Mouse (Mus musculus) right cerebral cortex, postnatal 10 days (tissue): Measurements from ENCODE around the gene Lman2l.

ENCODE experiments used
- DNase-seq, 2 experiments: peaks; one replicate each; pipeline ENCODE4 v3.0.0; 2021; ENCODE audit warnings: low spot score in 2 of 2

Gene Lman2l

GRCm38 (mm10) chr1:36458169-36458568, 13.1 kb upstream of the Lman2l start:
- no peak for DNase-seq

GRCm38 (mm10) chr1:36457388-36458014, 12.4 kb upstream of the Lman2l start:
- DNase-seq: no peak

- DNase-seq: no peak
Observed at GRCm38 (mm10) chr1:36454055-36454815, 9.2 kb upstream of the Lman2l start.

GRCm38 (mm10) chr1:36446841-36447240, 1.8 kb upstream of the Lman2l start:
- DNase-seq: no peak

GRCm38 (mm10) chr1:36446106-36446824, 1.2 kb upstream of the Lman2l start:
- DNase-seq: no peak

- DNase-seq: no peak
Observed at GRCm38 (mm10) chr1:36445508-36445907, 437 bp upstream of the Lman2l start.

- peak; percentile 36 to 65 for DNase-seq
Observed at GRCm38 (mm10) chr1:36441101-36441500, 4.0 kb downstream of the Lman2l start.

- DNase-seq: no peak
Observed at GRCm38 (mm10) chr1:36437223-36437622, 7.8 kb downstream of the Lman2l start.

GRCm38 (mm10) chr1:36436515-36436914, 8.6 kb downstream of the Lman2l start:
- DNase-seq: no peak

- DNase-seq: no peak
Observed at GRCm38 (mm10) chr1:36435071-36435470, 10.0 kb downstream of the Lman2l start.

- no peak for DNase-seq
Observed at GRCm38 (mm10) chr1:36433616-36434015, 11.5 kb downstream of the Lman2l start.

- no peak for DNase-seq
Observed at GRCm38 (mm10) chr1:36432999-36433398, 12.1 kb downstream of the Lman2l start.

GRCm38 (mm10) chr1:36429511-36429910, 15.6 kb downstream of the Lman2l start:
- no peak for DNase-seq

- no peak for DNase-seq
Observed at GRCm38 (mm10) chr1:36404531-36404930, 40.5 kb downstream of the Lman2l start.

GRCm38 (mm10) chr1:36401509-36401908, 43.6 kb downstream of the Lman2l start:
- DNase-seq: peak in 1 of 2 experiments; percentile 67

GRCm38 (mm10) chr1:36397041-36397440, 48.0 kb downstream of the Lman2l start:
- DNase-seq: no peak

GRCm38 (mm10) chr1:36379582-36379981, 65.5 kb downstream of the Lman2l start:
- no peak for DNase-seq

GRCm38 (mm10) chr1:36378880-36379279, 66.2 kb downstream of the Lman2l start:
- no peak for DNase-seq

GRCm38 (mm10) chr1:36371934-36372845, 72.9 kb downstream of the Lman2l start, which contains the start of gene Fer1l5:
Gene Fer1l5 (plus strand): TSS chr1:36372291.
- no peak for DNase-seq

GRCm38 (mm10) chr1:36370918-36371317, 74.2 kb downstream of the Lman2l start:
- DNase-seq: no peak
